Comparison of ENCODE assay signal across 7 mouse cellular contexts in the genomic region with DNA sequence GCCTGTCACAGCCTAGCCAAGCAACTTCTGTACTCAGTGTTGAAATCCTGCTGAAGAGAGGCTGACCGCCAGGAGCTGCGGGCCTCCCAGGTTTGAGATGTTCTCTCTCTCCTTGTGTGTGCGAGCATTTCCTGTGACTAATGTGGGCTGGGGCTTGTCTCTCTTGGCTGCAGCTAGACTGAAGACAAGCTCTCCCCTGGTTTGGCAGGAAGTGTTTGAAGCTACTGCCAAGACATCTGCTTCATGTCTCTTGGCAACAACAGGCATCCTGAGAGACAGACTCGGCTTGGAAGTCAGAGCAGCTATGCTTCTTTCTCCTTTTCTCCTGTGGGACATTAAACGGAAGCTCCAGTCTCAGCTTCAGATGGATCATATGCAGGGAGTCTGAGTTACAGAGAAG. TPM values are rescaled to one million over a fixed set of nuclear protein-coding genes. Genes with fewer than 3 reads are reported as not detected.
DNase-seq lines count a peak whose midpoint lies in the region; ATAC-seq and TF ChIP-seq lines count a peak whose summit lies in the region.

No protein-coding gene starts in this region.

- intact Hi-C loops in gastrocnemius, adult 2 months (cut with DNase I) = no loop called here

- H3K27me3 ChIP-seq in hindbrain, postnatal 0 days (ENCODE audit: insufficient read depth, low read length) = no peaks in the 10 kb centered on the region
- H3K27me3 ChIP-seq in stomach, embryonic 14.5 days (ENCODE audit: control insufficient read depth, insufficient read depth, low read length) = no peaks in the 10 kb centered on the region

- 0 out of 2 replicates have a peak, but pooled peaks cover 3% of the 10 kb centered on the region for H3K4me1 ChIP-seq in hindbrain, postnatal 0 days (ENCODE audit: insufficient read depth, low read length)
- H3K4me1 ChIP-seq in stomach, embryonic 14.5 days (ENCODE audit: control insufficient read depth, insufficient read depth, low read length) = peaks cover 10% of the 10 kb centered on the region

- H3K4me2 ChIP-seq in hindbrain, postnatal 0 days (ENCODE audit: low read depth, low read length) = no peak overlapping the region
- H3K4me2 ChIP-seq in stomach, embryonic 14.5 days (replicated peaks; ENCODE audit: low read depth, low read length) = no peak overlapping the region

- H3K9me3 ChIP-seq in hindbrain, postnatal 0 days (ENCODE audit: low read length) = no peaks in the 10 kb centered on the region
- H3K9me3 ChIP-seq in stomach, embryonic 14.5 days (ENCODE audit: control insufficient read depth, low read depth, low read length) = peaks cover 2% of the 10 kb centered on the region; the same call in 1 of the 2 replicates

- peak; percentile 28; the same call in 1 of the 2 replicates for TF ChIP-seq CTCF in gastrocnemius, adult 2 months (IDR thresholded peaks at IDR 0.05)
- peak; percentile 48 for TF ChIP-seq CTCF in hindbrain, postnatal 0 days (IDR thresholded peaks at IDR 0.05; ENCODE audit: low read depth)

- no peaks in the 10 kb centered on the region for H3K36me3 ChIP-seq in hindbrain, postnatal 0 days (ENCODE audit: insufficient read depth, low read length)
- no peaks in the 10 kb centered on the region for H3K36me3 ChIP-seq in stomach, embryonic 14.5 days (ENCODE audit: control insufficient read depth, insufficient read depth, low read length)

- peak; percentile 92 for ATAC-seq in hindbrain, postnatal 0 days
- peak; percentile 88; the same call in 1 of the 2 replicates for ATAC-seq in stomach, embryonic 14.5 days (ENCODE audit: insufficient number of reproducible peaks, insufficient read depth, low FRiP score, low read depth)

- DNase-seq in ZHBTc4 (ENCODE audit: low read depth, low spot score) = peak; percentile 18
- peak; percentile 53 for DNase-seq in c-Kit-positive CD71-negative TER-119-negative erythroid progenitor cells, embryonic 14.5 days (ENCODE audit: low read depth)
- peak; percentile 85 for DNase-seq in gastrocnemius, adult 2 months
- DNase-seq in hindbrain, postnatal 0 days (ENCODE audit: low spot score) = peak; percentile 90
- peak; percentile 69 for DNase-seq in left cerebral cortex, adult 11 months (ENCODE audit: low spot score)
- DNase-seq in lung, postnatal 25 days (ENCODE audit: low spot score) = peak; percentile 92

- peak overlapping the region; percentile 73 for H3K27ac ChIP-seq in gastrocnemius, adult 2 months
- peak overlapping the region; percentile 67 for H3K27ac ChIP-seq in hindbrain, postnatal 0 days
- H3K27ac ChIP-seq in stomach, embryonic 14.5 days (ENCODE audit: low read length) = peak overlapping the region; percentile 71

- 16% methylated on average over 5 of the region's 5 CpGs for whole genome bisulfite sequencing in hindbrain, postnatal 0 days
- 28% methylated on average over 5 of the region's 5 CpGs for WGBS in stomach, embryonic 14.5 days

- peak overlapping the region; percentile 32 for H3K4me3 ChIP-seq in gastrocnemius, adult 2 months
- no peak overlapping the region for H3K4me3 ChIP-seq in hindbrain, postnatal 0 days (ENCODE audit: low read length)
- H3K4me3 ChIP-seq in stomach, embryonic 14.5 days (ENCODE audit: low read depth, low read length) = no peak overlapping the region

- no peak overlapping the region for H3K9ac ChIP-seq in hindbrain, postnatal 0 days (replicated peaks; ENCODE audit: low read length)
- no peak overlapping the region for H3K9ac ChIP-seq in stomach, embryonic 14.5 days (replicated peaks; ENCODE audit: low read depth, low read length)

RNA-seq across cellular contexts. Expression of a gene that starts 44.2 kb away (rescaled TPM):
- total RNA-seq in gastrocnemius, adult 2 months (2021) = 1 to 10 TPM; 6.1 to 7.7 TPM
- 3.8 and 6.3 TPM in 2 replicates for total RNA-seq in hindbrain, postnatal 0 days (2014; rRNA removed)
- 5.5 and 6.5 TPM in 2 replicates for polyA plus RNA-seq in hindbrain, postnatal 0 days (2015; fragmentation: Nextera tagmentation; extraction: Ambion mirVana)
- polyA plus RNA-seq in stomach, embryonic 14.5 days (2014; fragmentation: Nextera tagmentation; extraction: Ambion mirVana) = 11.2 and 12.1 TPM in 2 replicates

RNA-seq across cellular contexts. Expression of a gene that starts 55.7 kb away (rescaled TPM):
- not detected for total RNA-seq in gastrocnemius, adult 2 months (2021)
- total RNA-seq in hindbrain, postnatal 0 days (2014; rRNA removed) = 0.83 and 3.6 TPM in 2 replicates
- polyA plus RNA-seq in hindbrain, postnatal 0 days (2015; fragmentation: Nextera tagmentation; extraction: Ambion mirVana) = 0.36 and 0.54 TPM in 2 replicates
- polyA plus RNA-seq in stomach, embryonic 14.5 days (2014; fragmentation: Nextera tagmentation; extraction: Ambion mirVana) = not detected in 2 replicates

Comparison
In these comparisons a context has a peak if more than half of its experiments do, and no peak if none do; other contexts are left out.
1. DNase-seq: peak in every context shown above with its lines; median percentile 92 in lung, postnatal 25 days; 90 in hindbrain, postnatal 0 days; 85 in gastrocnemius, adult 2 months; 69 in left cerebral cortex, adult 11 months; 53 in c-Kit-positive CD71-negative TER-119-negative erythroid progenitor cells, embryonic 14.5 days; 18 in ZHBTc4.